Mouse (Mus musculus) heart, adult 11 months (tissue): ENCODE measurements around the gene B3galt1.

ENCODE experiments used
- DNase-seq: peaks from one replicate; pipeline ENCODE4 v3.0.0; 2022

Gene B3galt1

GRCm38 (mm10) chr2:68079426-68080360 is 514.0 kb downstream of the B3galt1 start:
- no peak for DNase-seq

GRCm38 (mm10) chr2:68080872-68081280 is 515.2 kb downstream of the B3galt1 start:
- no peak for DNase-seq

- no peak for DNase-seq
Measured at GRCm38 (mm10) chr2:68084483-68084882, 518.8 kb downstream of the B3galt1 start.

- DNase-seq, result no peak
Measured at GRCm38 (mm10) chr2:68086101-68086500, 520.4 kb downstream of the B3galt1 start.

- no peak for DNase-seq
Measured at GRCm38 (mm10) chr2:68091559-68091958, 525.9 kb downstream of the B3galt1 start.

GRCm38 (mm10) chr2:68104641-68105040 is 539.0 kb downstream of the B3galt1 start:
- DNase-seq, result no peak

GRCm38 (mm10) chr2:68118076-68118475 is 552.4 kb downstream of the B3galt1 start:
- no peak for DNase-seq

- no peak for DNase-seq
Measured at GRCm38 (mm10) chr2:68124751-68125150, 559.1 kb downstream of the B3galt1 start.

- DNase-seq, result no peak
Measured at GRCm38 (mm10) chr2:68141094-68141493, 575.4 kb downstream of the B3galt1 start.

GRCm38 (mm10) chr2:68143292-68143691 is 577.6 kb downstream of the B3galt1 start:
- no peak for DNase-seq

- no peak for DNase-seq
Measured at GRCm38 (mm10) chr2:68159751-68160150, 594.1 kb downstream of the B3galt1 start.

- DNase-seq, result no peak
Measured at GRCm38 (mm10) chr2:68160566-68160965, 594.9 kb downstream of the B3galt1 start.

- no peak for DNase-seq
Measured at GRCm38 (mm10) chr2:68162012-68162411, 596.3 kb downstream of the B3galt1 start.

- no peak for DNase-seq
Measured at GRCm38 (mm10) chr2:68171306-68171705, 605.6 kb downstream of the B3galt1 start.
